Mouse (Mus musculus) naive thymus-derived CD4-positive, alpha-beta T cell, adult 2 months (primary cell): ENCODE measurements around the gene D3Ertd254e.
"Not testable (repeated sequence)": the region's sequence is repeated elsewhere in the genome, so short reads cannot be mapped to it uniquely, and the experiment has no call there.

Experiments used
- DNase-seq: peaks from one replicate; pipeline ENCODE4 v3.0.0-alpha.2; 2011; ENCODE audit warnings: low read depth

The D3Ertd254e gene

DNA sequence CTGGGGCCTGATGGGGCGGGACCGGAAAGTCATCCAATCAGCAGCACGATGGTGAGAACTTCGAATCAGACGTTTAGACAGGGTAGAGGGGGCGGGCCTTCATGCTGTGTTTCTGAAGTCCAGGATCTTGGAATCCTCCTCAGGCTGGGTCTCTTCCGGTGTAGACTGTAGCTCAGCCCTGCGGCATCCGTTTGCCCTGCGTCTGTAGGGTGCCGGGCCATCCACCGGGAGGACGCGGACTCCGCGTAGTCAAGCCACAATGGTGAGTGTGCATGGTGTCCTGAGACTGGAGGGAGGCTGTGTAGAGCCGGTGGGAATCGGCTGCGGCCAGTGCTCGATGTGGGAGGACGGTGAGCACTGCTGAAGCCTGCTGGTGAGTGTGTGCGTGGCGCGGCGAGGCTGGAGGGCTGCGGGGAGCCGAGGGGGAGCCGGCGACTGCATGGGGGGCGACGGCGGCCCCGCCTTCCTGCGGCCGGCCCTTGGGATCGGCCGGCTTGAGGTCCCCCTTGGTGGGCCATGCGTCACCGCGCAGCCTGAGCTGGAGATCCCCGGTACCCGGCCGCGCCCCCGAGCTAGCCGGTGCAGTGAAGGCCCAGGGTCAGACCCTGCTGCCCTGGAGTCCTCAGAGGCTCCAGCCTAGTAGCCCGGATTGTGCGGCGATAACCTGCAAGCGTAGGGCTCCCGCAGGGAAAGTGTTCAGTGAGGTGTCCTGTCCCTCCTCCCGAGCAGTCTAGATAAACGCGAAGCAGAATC is at the start of gene D3Ertd254e:
Gene D3Ertd254e, plus strand, starts transcription at position 84 of the 753 bp plus-strand sequence.
- DNase-seq, result peak; percentile 78

DNA sequence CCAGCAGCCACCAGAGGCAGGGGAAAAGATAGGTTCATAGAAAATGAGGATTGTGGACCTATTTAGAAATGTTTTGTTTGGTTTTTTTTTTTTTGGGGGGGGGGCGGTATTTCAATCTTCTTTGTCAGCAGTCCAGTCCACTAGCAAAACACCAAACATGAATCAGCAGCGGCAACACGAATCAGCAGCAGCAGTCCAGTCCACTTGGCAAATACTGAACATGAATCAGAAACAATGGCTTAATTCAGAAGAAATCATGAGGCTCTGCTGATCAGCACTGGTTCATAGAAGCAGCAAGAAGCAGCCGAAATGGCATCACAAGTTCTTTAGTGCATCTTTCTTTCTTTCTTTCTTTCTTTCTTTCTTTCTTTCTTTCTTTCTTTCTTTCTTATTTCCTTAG is 34.7 kb upstream of the D3Ertd254e start:
- DNase-seq, result no peak

DNA sequence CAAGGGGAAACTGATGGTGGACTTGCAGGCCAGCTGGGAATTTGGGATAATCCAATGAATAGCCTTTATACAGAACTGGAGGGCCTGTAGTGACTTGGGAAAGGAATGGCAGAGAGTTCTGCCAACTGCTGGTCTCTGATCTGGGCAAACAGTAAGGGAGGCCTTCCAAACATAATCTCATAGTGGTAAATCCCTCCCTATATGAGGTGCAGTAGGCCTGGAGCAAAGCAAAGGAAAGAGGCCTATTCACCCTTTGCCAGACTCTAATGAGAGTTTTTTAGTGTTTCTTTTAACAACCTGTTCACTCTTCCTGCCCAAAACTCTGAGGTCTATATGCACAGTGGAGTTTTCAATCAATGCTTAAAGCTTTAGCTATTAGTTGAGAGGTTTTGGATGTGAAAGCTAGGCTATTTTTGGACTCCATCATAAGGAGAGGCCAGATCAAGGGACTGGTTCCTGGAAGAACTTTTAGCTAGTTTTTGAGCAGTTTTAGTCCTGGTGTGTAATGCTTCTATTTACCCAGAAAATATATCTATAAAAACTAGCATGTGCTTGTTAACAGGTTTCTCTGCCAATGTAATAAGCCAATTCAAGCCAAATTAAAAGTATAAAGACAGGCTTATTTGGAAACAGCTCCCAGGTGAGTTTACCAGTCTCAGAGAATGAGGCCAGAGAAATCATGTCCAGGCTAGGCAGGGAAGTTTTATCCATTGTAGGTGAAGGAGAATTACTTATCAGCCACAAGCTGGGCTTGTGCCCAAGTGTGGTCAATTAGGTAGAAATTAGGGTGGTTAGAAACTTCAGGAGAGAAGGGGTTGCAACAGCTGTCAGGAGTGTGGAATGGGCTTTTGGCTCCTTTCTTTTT is 30.9 kb upstream of the D3Ertd254e start:
- DNase-seq, result no peak

DNA sequence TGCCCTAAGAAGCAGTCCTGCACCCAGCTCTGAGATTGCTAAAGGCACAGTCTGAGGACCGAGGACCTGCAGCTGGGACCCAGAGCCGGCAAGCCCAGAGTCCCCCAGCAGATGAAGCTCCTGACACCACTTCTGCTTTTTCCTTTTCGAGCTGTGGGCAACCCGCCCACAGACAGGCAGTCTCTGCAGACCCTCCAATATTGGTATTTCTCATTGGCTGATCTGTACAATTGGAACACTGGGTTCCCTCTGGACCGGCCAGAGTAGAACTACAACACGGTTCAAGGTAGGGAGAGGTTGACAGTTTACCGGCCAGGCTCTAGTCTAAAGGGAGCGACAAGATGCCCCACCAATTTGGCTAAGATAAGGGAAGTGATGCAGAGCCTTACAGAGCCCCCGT is 24.6 kb upstream of the D3Ertd254e start:
- not testable (repeated sequence) for DNase-seq

DNA sequence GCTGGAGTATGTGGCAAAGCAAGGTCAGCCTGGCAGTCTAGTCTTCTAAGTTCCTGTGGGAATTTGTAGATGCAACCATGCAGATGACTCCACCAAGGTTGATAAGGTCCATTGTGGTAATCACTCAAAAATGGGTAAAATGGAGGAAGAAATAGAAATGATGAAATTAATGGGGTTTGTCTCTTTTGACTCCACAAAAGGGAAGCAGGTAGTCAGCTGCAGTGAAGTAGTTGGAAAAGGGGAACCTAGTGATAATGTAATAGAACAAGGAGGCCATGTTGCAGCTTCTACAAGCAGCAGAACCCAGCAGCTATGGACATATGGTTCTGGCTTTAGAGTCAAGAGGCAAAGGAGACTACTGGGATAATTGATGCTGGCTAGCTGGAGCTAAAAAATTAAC is 14.7 kb upstream of the D3Ertd254e start:
- DNase-seq, result no peak

DNA sequence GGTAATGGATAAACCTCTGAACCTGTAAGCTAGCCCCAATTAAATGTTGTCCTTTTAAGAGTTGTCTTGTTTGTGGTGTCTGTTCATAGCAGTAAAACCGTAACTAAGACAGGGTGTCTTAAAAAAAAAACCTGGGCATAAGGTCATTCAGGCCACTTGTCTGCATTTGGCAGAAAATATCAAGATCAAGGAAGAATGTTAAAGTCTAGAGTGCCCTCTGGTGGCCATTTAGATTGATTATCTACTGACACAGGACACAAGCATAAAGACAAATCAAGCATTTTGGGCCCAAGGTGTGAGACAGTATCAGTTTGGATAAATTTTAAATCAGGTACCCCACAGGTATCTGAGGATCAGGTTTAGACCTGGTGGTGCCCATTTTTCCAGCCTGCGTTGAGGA is 13.3 kb upstream of the D3Ertd254e start:
- DNase-seq, result peak; percentile 63

DNA sequence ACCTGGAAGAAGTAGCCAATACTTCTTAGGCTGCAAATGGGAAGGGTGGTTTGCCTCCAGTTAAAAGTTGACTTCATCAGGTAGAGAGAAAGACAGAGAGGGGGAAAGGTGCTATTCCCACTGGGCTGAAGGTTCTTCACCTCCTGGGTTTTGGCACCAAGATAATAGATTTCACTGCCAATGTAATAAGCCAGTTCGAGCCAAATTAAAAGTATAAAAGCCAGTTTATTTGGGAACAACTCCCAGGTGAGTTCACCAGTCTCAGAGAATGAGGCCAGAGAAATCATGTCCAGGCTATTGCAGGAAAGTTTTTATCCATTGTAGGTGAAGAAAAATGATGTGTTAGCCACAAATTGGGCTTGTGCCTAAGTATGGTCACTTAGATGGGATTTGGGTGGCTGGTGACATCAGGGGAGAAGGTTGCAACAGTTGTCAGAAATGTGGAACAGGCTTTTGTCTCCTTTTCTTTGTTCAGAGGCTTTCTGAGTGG is 12.6 kb upstream of the D3Ertd254e start:
- DNase-seq, result no peak

DNA sequence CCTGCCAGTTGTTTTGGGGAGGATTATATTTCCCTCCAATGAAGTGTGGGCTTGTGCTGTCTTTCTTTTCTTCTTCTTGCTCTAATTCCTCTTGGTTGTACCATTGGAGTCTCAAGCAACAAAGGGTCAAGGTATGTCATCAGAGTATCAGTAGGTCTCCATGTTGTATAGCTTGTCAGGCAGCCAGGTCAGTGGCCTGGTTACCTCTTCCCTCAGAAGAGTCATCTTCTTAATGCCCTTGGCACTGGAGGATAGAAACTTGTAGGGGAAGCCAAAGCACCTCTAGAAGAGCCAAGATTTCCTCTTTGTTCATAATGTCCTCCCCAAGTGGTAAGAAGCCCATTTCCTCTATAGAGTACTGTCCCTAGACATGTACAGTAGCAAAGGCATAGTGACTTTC is 11.8 kb upstream of the D3Ertd254e start:
- DNase-seq, result no peak

DNA sequence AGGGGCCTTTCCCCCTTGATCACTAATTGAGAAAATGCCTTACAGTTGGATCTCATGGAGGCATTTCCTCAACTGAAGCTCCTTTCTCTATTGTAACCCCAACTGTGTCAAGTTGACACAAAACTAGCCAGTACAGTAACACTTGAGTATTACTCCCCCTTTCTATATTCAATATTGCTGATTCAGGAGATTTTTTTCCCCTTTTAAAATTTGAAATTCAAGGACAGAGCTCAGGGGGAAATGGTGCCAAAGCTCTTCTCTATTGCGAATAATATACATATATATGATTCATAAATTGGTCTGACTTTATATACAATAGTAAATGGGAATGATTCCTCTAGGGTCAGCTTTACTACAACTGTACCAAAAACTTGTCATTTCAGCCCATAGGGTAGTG is 282 bp upstream of the D3Ertd254e start:
- DNase-seq, result no peak

DNA sequence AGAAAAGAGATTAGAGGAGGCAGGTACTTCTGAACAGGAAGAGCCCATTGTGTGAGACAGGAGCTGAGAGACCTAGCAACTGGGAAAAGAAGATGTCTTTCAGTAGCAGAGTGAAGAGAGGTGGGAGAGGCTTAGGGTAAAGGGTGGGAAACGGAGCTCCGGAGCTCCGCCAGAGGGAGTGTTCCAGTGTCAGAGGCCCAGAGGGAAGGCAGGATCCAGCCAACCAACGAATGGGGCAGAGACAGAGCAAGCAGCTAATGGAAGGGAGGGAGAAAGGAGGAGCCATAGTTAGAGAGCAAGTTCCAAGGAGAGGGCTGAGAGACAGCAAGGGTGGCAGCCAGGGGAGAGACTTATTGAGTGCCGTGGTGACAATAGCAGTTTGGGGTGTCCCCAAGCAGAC is 4.5 kb downstream of the D3Ertd254e start:
- no peak for DNase-seq

DNA sequence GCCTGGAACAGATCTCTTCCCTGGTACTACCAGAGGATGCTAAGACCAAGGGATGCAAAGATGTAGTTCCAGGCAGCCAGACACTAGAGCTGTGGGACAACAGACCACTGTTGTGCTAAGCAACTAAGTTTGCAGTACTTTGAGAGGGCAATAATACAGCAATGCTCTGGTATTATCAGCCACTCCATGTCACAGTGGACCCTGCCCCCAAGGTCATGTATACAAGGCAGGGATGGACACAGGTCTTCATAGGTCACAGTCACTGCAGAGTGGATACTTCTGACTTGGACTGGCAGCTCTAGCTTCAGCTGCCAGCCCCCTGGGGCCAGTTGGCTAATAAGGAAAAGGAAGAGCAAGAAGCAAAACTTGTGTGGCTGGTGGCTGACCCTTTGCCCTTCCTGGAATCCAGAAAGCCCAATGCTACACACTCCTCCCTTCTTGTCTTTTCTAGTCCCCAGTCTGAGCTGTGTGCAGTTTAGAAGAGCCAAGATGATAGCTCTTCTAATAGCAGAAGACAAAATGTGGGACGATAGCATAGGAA is 19.9 kb downstream of the D3Ertd254e start:
- DNase-seq, result no peak

DNA sequence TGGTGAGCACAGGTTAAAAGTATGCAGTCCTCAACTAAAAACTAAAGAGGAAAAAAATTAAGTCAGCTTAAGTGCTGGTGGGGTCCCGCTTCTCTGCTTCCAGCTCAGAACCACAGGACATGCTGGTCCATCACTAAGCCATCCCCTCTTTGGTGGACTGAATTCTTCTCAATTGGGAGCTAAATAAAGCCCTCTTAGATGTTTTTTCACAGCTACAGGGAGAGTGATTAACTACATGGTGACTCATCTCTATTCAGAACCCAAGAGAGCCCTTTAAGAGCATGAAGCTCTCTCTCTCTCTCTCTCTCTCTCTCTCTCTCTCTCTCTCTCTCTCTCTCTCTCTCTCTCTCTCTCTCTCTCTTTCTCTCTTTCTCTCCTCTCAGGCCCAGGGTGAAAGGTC is 20.5 kb downstream of the D3Ertd254e start:
- no peak for DNase-seq

DNA sequence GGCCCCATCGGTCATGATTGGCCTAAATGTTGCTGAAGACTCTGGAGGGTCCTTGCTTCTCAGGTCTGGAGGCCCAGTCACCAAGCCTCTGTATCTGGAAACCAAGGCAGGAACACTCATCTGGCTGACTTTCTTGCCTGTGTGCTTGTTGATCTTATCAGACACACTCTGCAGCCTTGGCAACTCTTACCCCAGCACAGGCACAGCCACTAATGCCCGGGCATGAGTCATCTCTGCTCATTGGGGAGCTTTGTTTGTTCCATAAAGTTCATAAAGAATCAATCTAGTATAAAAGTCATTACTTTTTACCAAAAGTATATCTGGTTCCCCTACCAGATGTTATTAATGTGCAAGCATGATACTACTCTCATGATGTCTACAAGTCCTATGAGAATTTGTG is 22.9 kb downstream of the D3Ertd254e start:
- DNase-seq, result no peak

DNA sequence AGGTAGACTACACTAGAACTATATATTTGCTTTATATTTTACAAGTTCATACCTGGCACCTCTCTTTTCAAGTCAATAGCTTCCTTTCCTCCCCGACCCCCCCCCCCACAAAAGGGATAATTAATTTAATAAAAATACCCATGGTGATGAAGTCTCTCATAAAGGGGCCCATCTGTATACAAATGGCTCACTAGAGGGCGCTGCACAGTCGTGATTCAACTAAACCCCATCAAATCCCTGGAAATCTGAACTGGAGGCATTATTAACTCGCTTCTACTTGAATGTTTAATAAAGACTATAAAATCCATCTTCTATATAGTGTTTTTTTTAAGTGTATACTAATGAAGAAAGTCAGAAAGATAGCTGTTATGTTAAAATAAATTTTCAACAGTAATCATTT is 30.7 kb downstream of the D3Ertd254e start:
- DNase-seq, result peak; percentile 31

DNA sequence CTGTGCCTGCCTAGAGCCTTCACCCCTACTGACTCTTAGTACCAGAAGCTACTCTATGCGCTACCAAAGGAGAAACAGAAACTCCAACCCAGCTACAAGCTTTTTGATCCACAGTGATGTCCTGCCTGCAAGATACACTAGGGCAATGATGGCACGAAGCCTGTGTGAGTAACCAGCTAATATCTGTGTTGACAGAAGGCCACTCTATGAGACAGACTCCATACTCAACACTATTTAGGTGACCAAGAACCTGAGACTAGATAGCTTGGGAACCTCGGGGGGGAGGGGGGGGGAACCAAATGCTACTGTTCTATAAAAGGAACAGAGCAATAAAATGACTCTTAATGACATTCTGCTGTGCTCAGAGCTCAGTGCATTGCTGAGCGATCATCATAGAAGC is 35.7 kb downstream of the D3Ertd254e start:
- DNase-seq, result no peak

DNA sequence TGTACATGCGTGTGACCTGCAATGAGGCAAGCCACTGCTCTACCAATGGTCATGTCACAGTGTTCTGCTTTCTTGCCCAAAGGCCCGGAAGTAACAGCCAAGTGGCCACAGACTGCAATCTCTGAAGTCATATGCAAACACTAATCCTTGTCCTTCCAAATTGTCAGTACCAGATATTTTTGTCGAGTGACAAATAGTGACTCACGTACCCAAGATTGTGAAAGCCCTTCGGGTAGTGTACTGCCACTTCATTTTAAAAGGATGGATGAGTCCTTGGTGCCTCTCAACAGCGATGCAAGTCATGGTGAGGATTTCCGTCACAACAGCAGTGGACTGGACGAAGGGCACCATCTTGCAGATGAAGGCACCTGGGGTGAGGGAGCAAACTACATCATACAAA is 38.4 kb downstream of the D3Ertd254e start:
- DNase-seq, result no peak

DNA sequence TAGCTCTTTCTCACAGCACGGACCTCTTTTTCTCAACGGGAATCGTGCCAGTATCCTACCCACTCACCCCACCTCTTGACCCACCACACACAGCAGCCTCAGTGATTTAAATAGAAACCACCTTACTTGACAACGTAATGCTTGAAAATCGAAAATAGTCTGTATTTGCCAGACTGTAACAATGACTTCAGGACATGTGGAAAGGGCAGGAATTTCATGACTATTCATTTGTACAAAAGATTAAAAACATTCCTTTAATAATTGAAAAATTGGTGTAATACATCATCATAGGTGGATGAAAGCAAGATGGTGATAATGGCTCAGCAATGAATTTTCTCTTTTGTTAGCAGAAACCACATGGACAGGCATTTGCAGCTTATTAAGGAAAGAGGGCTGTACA is 50.3 kb downstream of the D3Ertd254e start:
- DNase-seq, result no peak

DNA sequence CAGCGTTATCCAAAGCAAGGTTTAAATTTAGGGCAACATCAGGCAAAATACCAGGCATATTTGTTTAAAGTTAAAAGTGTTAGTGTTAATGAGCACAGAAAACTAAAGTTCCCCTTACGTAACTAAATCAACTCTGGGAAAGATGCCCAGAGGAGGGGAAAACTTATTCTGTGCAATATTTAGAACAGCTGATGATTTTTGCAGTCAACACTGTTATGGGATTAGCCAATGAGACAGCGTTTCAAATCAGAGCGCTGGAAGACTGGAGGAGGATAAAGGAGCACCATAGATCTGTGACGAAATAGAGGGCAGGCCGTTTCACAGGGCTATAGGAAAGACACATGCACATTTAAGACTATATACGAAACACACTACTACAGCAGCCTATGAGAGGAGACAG is 52.1 kb downstream of the D3Ertd254e start:
- no peak for DNase-seq

DNA sequence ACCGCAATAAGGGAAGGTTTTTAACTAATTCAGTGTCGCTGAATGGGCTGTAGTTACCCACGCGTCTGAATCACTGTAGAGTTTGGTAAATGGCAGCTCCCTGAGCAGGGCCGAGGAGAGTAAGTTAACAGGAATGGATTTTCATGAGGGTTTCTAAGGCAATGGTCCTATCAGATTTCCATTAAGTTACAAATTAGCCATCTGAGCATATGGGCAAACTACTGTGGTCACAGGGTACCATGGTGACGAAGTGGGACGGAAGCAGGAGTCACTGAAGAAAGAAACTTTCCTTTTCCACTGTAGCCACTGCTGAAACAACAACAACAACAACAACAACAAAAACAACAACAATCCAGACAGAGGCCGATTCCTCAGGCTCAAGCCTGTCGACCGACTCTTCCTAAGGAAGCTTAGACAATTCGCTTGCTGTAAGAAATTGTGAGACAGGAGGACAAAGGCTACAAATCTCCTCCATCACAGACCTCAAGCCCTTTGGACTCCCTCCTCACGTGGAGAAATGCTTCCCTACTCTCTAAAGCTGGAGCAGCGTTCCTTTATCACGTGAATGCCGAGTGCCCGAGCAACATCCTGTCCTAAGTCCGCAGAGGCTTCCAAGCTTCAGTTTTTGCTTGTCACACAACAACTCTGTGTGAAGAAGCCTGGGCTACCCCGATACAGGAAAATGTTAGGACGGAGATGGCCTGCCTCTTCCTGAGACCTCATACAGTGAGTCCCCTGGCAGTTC is 56.9 kb downstream of the D3Ertd254e start:
- no peak for DNase-seq

DNA sequence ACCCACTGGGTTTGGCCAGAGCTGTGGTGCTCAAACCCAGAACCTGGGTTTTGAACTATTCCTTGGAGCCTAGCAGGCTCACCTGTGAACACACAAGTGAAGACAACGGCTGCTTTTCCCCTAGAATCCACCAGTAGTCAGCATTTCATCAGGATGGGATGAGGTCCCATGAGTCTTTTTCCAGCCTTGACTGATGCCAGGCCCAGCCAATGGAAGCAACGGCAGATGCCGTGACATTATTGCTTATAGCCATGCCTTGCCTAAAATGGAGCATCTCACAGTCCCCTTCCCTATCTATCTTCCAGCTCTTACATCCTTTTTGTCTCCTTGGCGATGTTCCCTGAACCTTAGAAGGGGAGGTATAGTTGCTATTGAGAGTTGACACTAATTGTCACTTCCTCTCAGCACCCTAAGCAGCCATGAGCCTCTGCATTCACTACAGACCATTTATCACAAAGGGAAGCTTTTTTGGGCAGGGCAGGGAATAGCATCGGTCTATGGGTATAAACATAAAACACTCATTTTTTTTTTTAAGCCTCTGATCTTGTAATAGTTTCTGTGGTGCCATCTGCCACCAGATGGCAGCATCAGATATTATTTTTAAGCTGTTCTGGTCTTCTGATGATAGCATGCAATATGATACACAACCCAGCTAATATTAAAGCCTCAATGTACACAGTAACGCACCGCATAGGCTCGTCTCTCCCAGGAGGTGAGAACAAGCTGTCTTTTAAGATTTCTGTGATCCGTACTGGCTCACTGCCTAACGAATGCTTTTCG is 59.1 kb downstream of the D3Ertd254e start:
- peak; percentile 43 for DNase-seq

DNA sequence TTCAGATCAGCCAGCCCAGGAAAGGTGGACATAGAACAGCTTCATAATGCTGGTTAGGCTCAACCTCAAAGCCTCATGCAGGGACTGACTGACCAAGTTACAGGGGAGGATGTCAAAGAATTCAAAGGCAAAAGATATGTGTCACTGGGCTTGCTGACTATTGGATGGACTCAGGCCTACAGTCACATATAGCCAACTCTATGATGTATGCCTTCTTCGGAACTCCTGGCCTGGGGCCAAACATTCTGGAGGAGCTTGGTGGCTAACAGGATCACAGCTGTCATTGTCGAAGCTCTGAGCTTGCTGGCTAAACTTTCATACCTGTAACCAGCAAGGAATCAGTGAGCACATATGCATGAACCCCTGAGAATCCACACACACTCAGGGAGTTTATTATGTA is 60.1 kb downstream of the D3Ertd254e start:
- DNase-seq, result no peak
